Mouse (Mus musculus) urinary bladder, adult 2 months (tissue): ENCODE measurements around the gene Commd3. TPM values are rescaled to one million over a fixed set of nuclear protein-coding genes. Genes with fewer than 3 reads are reported as not detected.

Source experiments
- DNase-seq: peaks from one replicate; pipeline ENCODE4 v3.0.0; 2022; ENCODE audit warnings: low spot score
- polyA plus RNA-seq: library from polyadenylated mRNA; depleted of rRNA; stranded (reverse); fragments of >200 nt; gene quantifications from 2 replicates; pipeline ENCODE4 v1.2.3, GENCODE M21; 2012; rRNA removed

Commd3 gene
- polyA plus RNA-seq, 1 experiment: 131 TPM

- DNase-seq: no peak
These were observed 50.1 kb downstream of the Commd3 start for GRCm38 (mm10) chr2:18722208-18722830.

DNA sequence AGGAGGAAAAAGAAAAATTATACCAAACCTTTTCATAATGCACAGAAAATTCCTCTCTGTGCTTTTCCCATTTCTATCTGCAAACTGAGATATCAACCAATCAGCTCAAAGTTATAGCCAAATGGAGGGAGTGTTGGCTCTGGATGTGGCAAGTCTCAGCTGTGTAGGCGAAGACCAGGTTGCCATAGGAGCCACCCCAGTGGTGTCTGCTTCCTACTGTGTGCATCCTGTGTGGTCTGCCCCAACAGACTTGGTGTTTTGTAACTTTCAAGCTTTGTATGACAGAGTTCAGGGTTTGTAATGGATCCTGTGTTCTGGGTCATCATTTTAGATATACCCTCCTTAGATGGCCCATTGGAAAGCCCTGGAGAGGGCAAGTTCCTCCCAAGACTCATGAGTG, 52.3 kb downstream of the Commd3 start:
- DNase-seq: no peak

Other genes starting within 250 kb of the Commd3 start
- gene Bmi1, start 4.6 kb downstream of the Commd3 start, polyA plus RNA-seq: 25.3 TPM in 2 replicates
- 0.32 and 0.34 TPM in 2 replicates for gene Spag6, start 21.6 kb downstream of the Commd3 start, polyA plus RNA-seq